Mouse (Mus musculus): ENCODE measurements around the gene Ate1. TPM values are rescaled to one million over a fixed set of nuclear protein-coding genes. Genes with fewer than 3 reads are reported as not detected.
"Not testable (repeated sequence)": the region's sequence is repeated elsewhere in the genome, so short reads cannot be mapped to it uniquely, and the experiment has no call there.

The Ate1 gene
- polyA plus RNA-seq, 1 experiment from 2014 or later, result 69.5 TPM

DNA sequence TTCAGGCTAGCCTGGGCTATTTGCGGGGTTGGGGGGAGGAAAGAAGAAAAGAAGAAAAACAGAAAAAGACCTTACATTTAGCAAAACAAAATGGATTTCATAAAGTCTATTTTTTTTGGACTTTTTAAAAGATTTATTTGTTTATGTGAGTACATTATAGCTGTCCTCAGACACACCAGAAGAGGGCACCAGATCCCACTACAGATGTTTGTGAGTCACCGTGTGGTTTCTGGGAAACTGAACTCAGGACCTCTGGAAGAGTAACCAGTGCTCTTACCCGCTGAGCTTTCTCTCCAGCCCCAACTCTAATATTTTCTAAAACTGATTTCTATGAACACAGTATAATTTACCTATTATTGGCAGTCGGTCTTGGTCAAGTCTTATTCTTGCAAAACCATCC is 15.0 kb upstream of the Ate1 start:
- Histone ChIP-seq H3K4me2 (replicated peaks; ENCODE audit: low read depth, low read length) (no peak overlapping the region), H3K27me3 (replicated peaks; ENCODE audit: insufficient read depth, low read length) (no peaks in the 10 kb centered on the region), H3K9me3 (ENCODE audit: low read length) (no peaks in the 10 kb centered on the region), H3K9ac (replicated peaks; ENCODE audit: low read depth) (no peak overlapping the region), H3K4me3 (ENCODE audit: low read depth, low read length) (no peak overlapping the region), H3K27ac (ENCODE audit: low read length) (no peak overlapping the region), H3K4me1 (ENCODE audit: insufficient read depth, low read depth, low read length) (no peaks in the 10 kb centered on the region), H3K36me3 (ENCODE audit: insufficient read depth, low read length) (peaks cover 24% of the 10 kb centered on the region)
- 83% methylated on average over 4 of the region's 4 CpGs for WGBS
- ATAC-seq (no peak), DNase-seq (ENCODE audit: low spot score) (no peak)
- TF ChIP-seq EP300 (IDR thresholded peaks at IDR 0.05), result no peak
- peak; percentile 38 for TF ChIP-seq CTCF (IDR thresholded peaks at IDR 0.05)

DNA sequence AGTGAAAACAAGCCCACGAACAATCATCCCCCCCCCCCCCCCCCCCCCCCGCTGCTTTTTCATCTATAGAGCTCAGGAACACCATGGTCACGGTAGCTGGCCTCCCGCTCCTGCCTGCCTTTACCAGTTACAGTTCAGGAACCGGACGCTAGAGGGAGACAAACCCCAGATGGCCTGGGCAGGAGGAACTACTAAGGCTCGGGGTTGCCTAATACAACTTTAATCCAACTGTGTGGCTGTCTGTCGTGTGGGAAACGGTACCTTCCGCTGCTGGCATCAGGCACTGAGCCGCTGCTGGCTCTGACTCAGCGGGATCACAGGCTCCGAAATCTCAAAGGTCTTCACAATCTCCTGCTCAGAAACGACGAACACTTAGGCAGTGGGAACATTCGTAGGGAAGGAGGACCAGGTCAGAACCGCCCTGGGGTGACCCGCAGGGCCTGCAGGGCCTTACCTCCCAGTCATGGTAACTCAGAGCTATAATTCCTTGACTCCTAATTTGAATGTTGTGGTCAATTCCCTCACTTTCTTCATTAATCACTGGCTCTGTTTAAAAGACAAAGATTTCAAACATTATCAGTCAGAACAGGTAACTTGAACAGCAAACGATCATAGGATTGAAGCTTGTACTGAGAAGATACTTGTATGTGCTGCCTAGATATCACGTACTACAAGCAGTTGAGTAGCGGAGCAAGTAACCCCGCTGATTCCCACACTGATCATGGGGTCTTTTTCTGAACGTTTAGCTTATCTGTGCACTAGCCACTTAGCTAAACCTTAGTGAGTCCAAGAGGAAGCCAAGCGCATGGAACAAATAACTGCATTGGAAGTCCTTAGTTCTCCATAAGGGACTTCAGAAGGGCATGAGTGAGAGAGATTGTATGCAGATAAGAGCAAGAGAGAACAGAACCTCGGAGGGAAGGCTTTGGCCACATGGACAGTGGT is 13.4 kb upstream of the Ate1 start:
- no peaks in the 10 kb centered on the region for H3K27me3 ChIP-seq (replicated peaks; ENCODE audit: insufficient read depth, low read length)
- peaks cover 16% of the 10 kb centered on the region for H3K36me3 ChIP-seq (ENCODE audit: insufficient read depth, low read length)

DNA sequence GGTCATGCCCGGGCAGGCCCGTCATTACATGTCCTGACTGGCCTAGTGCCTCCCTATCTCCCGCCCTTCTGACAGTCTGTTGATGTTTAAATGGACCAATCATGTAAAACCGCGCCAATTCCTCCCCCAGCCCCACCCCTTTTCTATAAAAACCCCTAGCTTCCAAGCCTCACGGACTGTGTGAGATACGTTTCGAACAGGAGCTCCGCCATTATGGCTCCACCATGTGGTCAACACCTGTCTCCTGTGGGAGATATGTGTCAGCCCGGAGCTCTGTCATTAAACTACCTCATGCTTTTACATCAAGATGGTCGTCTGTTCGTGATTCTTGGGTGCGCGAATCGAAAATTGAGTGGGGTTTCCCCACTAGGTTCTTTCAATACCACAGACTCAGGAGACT is 11.0 kb upstream of the Ate1 start:
- not testable (repeated sequence) for H3K27ac ChIP-seq (ENCODE audit: low read length); H3K9ac ChIP-seq (replicated peaks; ENCODE audit: low read depth); H3K4me1 ChIP-seq (ENCODE audit: insufficient read depth, low read depth, low read length); H3K9me3 ChIP-seq (ENCODE audit: low read length); DNase-seq (ENCODE audit: low spot score); ATAC-seq; H3K27me3 ChIP-seq (replicated peaks; ENCODE audit: insufficient read depth, low read length); H3K4me3 ChIP-seq (ENCODE audit: low read depth, low read length); H3K4me2 ChIP-seq (replicated peaks; ENCODE audit: low read depth, low read length)
- peaks cover 13% of the 10 kb centered on the region; the same call in 1 of the 2 replicates for H3K36me3 ChIP-seq (ENCODE audit: insufficient read depth, low read length)
- 93% methylated on average over 14 of the region's 15 CpGs for WGBS

More for the DNA sequence above, 13.4 kb upstream of the Ate1 start:
- no peaks in the 10 kb centered on the region for H3K9me3 ChIP-seq (ENCODE audit: low read length)
- DNase-seq (ENCODE audit: low spot score), result peak; percentile 93
- no peak for TF ChIP-seq EP300 (IDR thresholded peaks at IDR 0.05)
- peak; percentile 95 for TF ChIP-seq CTCF (IDR thresholded peaks at IDR 0.05)
- WGBS, result 41% methylated on average over 24 of the region's 25 CpGs
- ATAC-seq, result peak; percentile 90
- H3K9ac ChIP-seq (replicated peaks; ENCODE audit: low read depth), result no peak overlapping the region
- H3K4me2 ChIP-seq (replicated peaks; ENCODE audit: low read depth, low read length), result no peak overlapping the region
- H3K27ac ChIP-seq (ENCODE audit: low read length), result no peak overlapping the region
- no peak overlapping the region for H3K4me3 ChIP-seq (ENCODE audit: low read depth, low read length)
- H3K4me1 ChIP-seq (ENCODE audit: insufficient read depth, low read depth, low read length), result no peaks in the 10 kb centered on the region

DNA sequence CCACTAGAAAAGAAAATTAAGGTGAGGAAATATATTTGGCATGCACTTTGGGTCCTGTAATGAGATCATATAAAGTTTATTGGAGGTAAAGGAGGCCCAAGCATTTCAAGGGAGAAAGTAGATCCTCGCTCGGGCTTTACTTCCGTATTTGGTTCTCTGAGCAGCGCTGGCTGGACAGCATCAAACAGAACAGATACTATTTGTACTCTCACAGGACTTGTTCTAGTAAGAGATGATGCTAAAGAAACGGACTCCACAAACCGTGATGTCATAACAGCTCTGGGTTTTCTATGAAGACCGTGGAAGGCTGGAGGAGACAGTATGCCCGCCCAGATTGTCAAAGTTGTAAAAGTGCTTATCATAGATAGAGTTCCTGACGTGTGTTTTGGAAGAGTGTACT is 7.1 kb upstream of the Ate1 start:
- Histone ChIP-seq H3K9me3 (ENCODE audit: low read length) (no peaks in the 10 kb centered on the region), H3K4me1 (ENCODE audit: insufficient read depth, low read depth, low read length) (no peaks in the 10 kb centered on the region), H3K36me3 (ENCODE audit: insufficient read depth, low read length) (peaks cover 9% of the 10 kb centered on the region; the same call in 1 of the 2 replicates), H3K9ac (replicated peaks; ENCODE audit: low read depth) (no peak overlapping the region), H3K27me3 (replicated peaks; ENCODE audit: insufficient read depth, low read length) (no peaks in the 10 kb centered on the region), H3K4me3 (ENCODE audit: low read depth, low read length) (no peak overlapping the region), H3K27ac (ENCODE audit: low read length) (no peak overlapping the region), H3K4me2 (replicated peaks; ENCODE audit: low read depth, low read length) (no peak overlapping the region)
- no peak for DNase-seq (ENCODE audit: low spot score)
- no peak for TF ChIP-seq CTCF (IDR thresholded peaks at IDR 0.05)
- TF ChIP-seq EP300 (IDR thresholded peaks at IDR 0.05), result no peak
- ATAC-seq, result no peak
- WGBS, result 77% methylated on average over 9 of the region's 9 CpGs

DNA sequence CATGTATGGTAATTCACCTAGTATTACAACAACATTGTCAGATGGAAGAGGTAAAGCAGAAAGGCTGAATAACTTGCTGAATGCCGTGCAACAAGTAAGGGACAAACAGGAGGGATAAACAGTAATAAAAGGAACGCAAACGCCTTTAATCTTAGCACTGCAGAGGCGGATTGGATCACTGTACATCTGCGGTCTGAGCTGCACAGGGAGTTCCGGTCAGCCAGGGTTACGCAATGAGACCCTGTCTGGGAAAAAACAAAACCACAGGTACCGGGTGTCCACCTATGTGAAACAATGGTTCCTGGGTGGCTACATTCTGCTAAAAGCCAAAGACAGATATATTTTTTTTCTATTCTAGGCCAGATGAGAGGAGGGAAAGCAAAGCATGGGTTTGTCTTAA is 3.3 kb upstream of the Ate1 start:
- TF ChIP-seq CTCF (IDR thresholded peaks at IDR 0.05) (no peak), EP300 (IDR thresholded peaks at IDR 0.05) (no peak)
- ATAC-seq, result no peak
- Histone ChIP-seq H3K4me2 (replicated peaks; ENCODE audit: low read depth, low read length) (no peak overlapping the region), H3K9ac (replicated peaks; ENCODE audit: low read depth) (no peak overlapping the region), H3K9me3 (ENCODE audit: low read length) (no peaks in the 10 kb centered on the region), H3K4me1 (ENCODE audit: insufficient read depth, low read depth, low read length) (peaks cover 3% of the 10 kb centered on the region; the same call in 1 of the 2 replicates), H3K27me3 (replicated peaks; ENCODE audit: insufficient read depth, low read length) (no peaks in the 10 kb centered on the region), H3K27ac (ENCODE audit: low read length) (no peak overlapping the region), H3K36me3 (ENCODE audit: insufficient read depth, low read length) (no peaks in the 10 kb centered on the region), H3K4me3 (ENCODE audit: low read depth, low read length) (no peak overlapping the region)
- DNase-seq (ENCODE audit: low spot score), result no peak
- 84% methylated on average over 8 of the region's 8 CpGs for WGBS

DNA sequence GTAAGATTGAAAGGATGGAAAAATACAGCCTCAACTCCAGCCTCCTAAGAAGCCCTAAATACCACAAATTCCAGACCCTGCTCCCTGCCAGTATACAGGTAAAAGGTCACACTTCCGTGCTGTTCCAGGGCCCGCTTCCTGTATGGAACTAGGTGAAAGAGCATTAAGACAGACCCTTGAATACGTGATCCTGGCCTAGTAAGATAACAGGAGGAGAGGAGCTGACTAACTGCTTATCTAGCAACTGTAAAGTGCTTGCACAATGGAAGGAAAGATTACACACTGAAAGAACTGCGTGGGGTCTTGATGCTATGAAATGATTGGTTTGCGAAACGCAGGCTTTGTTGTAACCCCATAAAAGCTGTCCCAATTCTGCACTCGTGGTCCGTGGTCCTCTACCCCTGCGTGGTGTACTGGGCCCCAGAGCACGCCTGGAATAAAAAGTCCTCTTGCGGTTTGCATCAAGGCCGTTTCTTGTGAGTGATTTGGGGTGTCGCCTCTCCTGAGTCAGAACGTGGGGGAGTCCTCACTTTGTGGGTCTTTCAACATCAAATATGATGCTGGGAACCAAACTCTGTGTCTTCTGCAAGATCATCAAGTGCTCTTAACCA is 748 bp upstream of the Ate1 start:
- no peak for ATAC-seq
- Histone ChIP-seq H3K4me3 (ENCODE audit: low read depth, low read length) (no peak overlapping the region), H3K27ac (ENCODE audit: low read length) (0 out of 2 replicates have a peak overlapping the region, but pooled peaks have one; percentile 98), H3K36me3 (ENCODE audit: insufficient read depth, low read length) (no peaks in the 10 kb centered on the region), H3K4me2 (replicated peaks; ENCODE audit: low read depth, low read length) (no peak overlapping the region), H3K9me3 (ENCODE audit: low read length) (no peaks in the 10 kb centered on the region), H3K9ac (replicated peaks; ENCODE audit: low read depth) (no peak overlapping the region), H3K27me3 (replicated peaks; ENCODE audit: insufficient read depth, low read length) (no peaks in the 10 kb centered on the region), H3K4me1 (ENCODE audit: insufficient read depth, low read depth, low read length) (peaks cover 7% of the 10 kb centered on the region; the same call in 1 of the 2 replicates)
- DNase-seq (ENCODE audit: low spot score), result peak; percentile 47
- no peak for TF ChIP-seq EP300 (IDR thresholded peaks at IDR 0.05)
- no peak for TF ChIP-seq CTCF (IDR thresholded peaks at IDR 0.05)
- 73% methylated on average over 14 of the region's 14 CpGs for WGBS
